ENCODE assay signal across 10 mouse cellular contexts in the genomic region with DNA sequence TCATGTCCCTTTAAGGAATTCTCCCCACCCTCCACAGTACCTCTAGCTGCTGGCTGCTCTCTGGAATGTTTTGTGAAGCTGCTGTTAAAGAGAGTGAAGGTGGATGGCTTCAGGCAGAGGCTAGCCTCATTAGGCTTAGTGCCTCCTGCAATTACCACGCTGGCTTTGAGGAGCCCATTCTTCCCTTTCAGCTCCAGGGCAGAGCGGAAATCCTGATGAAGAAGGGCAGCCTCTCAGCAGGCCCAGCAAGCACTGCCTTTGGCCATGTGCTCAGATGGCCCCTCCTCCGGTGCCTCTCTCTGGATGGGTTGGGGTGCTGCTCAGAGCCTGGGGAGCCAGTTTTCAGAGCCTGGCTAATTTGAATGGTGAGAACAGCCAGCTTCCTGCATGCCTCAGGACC. TPM values are rescaled to one million over a fixed set of nuclear protein-coding genes. Genes with fewer than 3 reads are reported as not detected.
DNase-seq lines count a peak whose midpoint lies in the region; ATAC-seq and TF ChIP-seq lines count a peak whose summit lies in the region.
"Had no signal": no experiment of that assay in that cellular context is flagged by ENCODE, and none has a peak within 500 bp of the region (broad histone marks: within the 10 kb centered on the region; RNA-seq: fewer than 3 reads in every experiment).

No protein-coding gene starts in this region.

- H3K4me3 ChIP-seq in layer of hippocampus, adult 2 months = no peak overlapping the region
- no peak overlapping the region for H3K4me3 ChIP-seq in embryonic facial prominence, embryonic 12.5 days
- no peak overlapping the region for H3K4me3 ChIP-seq in midbrain, postnatal 0 days (ENCODE audit: low read depth, low read length)

- peaks cover 10% of the 10 kb centered on the region for H3K4me1 ChIP-seq in embryonic facial prominence, embryonic 12.5 days
- peaks cover 5% of the 10 kb centered on the region; the same call in 1 of the 2 replicates for H3K4me1 ChIP-seq in midbrain, postnatal 0 days (ENCODE audit: insufficient read depth, low read length)

- H3K9ac ChIP-seq in embryonic facial prominence, embryonic 12.5 days = no peak overlapping the region
- no peak overlapping the region for H3K9ac ChIP-seq in midbrain, postnatal 0 days (replicated peaks; ENCODE audit: low read length, poor library complexity, severe bottlenecking)

- no peaks in the 10 kb centered on the region for H3K27me3 ChIP-seq in embryonic facial prominence, embryonic 12.5 days
- H3K27me3 ChIP-seq in midbrain, postnatal 0 days (ENCODE audit: insufficient read depth, low read length) = no peaks in the 10 kb centered on the region

- peak; percentile 19 to 29 for DNase-seq in layer of hippocampus, adult 2 months (ENCODE audit: low spot score in 2 of 2)
- no peak for DNase-seq in layer of hippocampus, postnatal 25 days (ENCODE audit: extremely low spot score in 1 of 2, low spot score in 1 of 2)
- peak; percentile 26 to 28 for DNase-seq in layer of hippocampus, postnatal 36 days
- no peak for DNase-seq in midbrain, postnatal 0 days (ENCODE audit: low spot score)
- DNase-seq in adipocyte (ENCODE audit: low spot score) = no peak
- no peak for DNase-seq in thymus, postnatal 4 days
- DNase-seq: kidney, adult 9 months; lung, adult 2 months had no signal

- peaks cover 10% of the 10 kb centered on the region for H3K9me3 ChIP-seq in embryonic facial prominence, embryonic 12.5 days
- H3K9me3 ChIP-seq in midbrain, postnatal 0 days (ENCODE audit: low read length) = no peaks in the 10 kb centered on the region

- 0 out of 2 replicates have a peak overlapping the region, but pooled peaks have one; percentile 36 for H3K27ac ChIP-seq in layer of hippocampus, adult 2 months
- peak overlapping the region; percentile 41; the same call in 1 of the 2 replicates for H3K27ac ChIP-seq in embryonic facial prominence, embryonic 12.5 days
- no peak overlapping the region for H3K27ac ChIP-seq in midbrain, postnatal 0 days (ENCODE audit: low read depth, low read length)

- WGBS in embryonic facial prominence, embryonic 12.5 days = 14% methylated on average over 3 of the region's 3 CpGs
- 12% methylated on average over 3 of the region's 3 CpGs for WGBS in midbrain, postnatal 0 days

- H3K36me3 ChIP-seq in embryonic facial prominence, embryonic 12.5 days = no peaks in the 10 kb centered on the region
- H3K36me3 ChIP-seq in midbrain, postnatal 0 days (ENCODE audit: insufficient read depth, low read length) = no peaks in the 10 kb centered on the region

- no peak overlapping the region for H3K4me2 ChIP-seq in embryonic facial prominence, embryonic 12.5 days (replicated peaks)
- H3K4me2 ChIP-seq in midbrain, postnatal 0 days (ENCODE audit: low read depth, low read length, poor library complexity, severe bottlenecking) = no peak overlapping the region

- TF ChIP-seq CTCF in layer of hippocampus, adult 2 months (conservative IDR thresholded peaks at IDR 0.05) = no peak
- no peak for TF ChIP-seq CTCF in midbrain, postnatal 0 days (IDR thresholded peaks at IDR 0.05)

- ATAC-seq in embryonic facial prominence, embryonic 12.5 days (ENCODE audit: insufficient number of reproducible peaks, insufficient read depth, low FRiP score, low TSS enrichment) = peak; percentile 42; the same call in 1 of the 2 replicates
- peak; percentile 60; the same call in 1 of the 2 replicates for ATAC-seq in midbrain, postnatal 0 days (ENCODE audit: low FRiP score)

RNA-seq across cellular contexts. Expression of gene Cxcl14, which starts 18.9 kb away (rescaled TPM):
- total RNA-seq in layer of hippocampus, adult 2 months (2021) = 100 to 1,000 TPM; 123 to 125 TPM
- total RNA-seq in layer of hippocampus, postnatal 25 days (2021) = 100 to 1,000 TPM; 121 to 137 TPM
- polyA plus RNA-seq in embryonic facial prominence, embryonic 12.5 days (2016; fragmentation: Nextera tagmentation; extraction: Ambion mirVana) = 308 and 338 TPM in 2 replicates
- 100 to 1,000 TPM; 121 to 127 TPM for total RNA-seq in layer of hippocampus, postnatal 36 days (2021)
- 31.5 and 34.1 TPM in 2 replicates for total RNA-seq in midbrain, postnatal 0 days (2014; rRNA removed)
- 32.7 and 37.0 TPM in 2 replicates for polyA plus RNA-seq in midbrain, postnatal 0 days (2015; fragmentation: Nextera tagmentation; extraction: Ambion mirVana)
- total RNA-seq: CH12.LX had no signal

Comparison
In these comparisons a context has a peak if more than half of its experiments do, and no peak if none do; other contexts are left out.
1. DNase-seq: peak in layer of hippocampus, adult 2 months (2 of 2) and layer of hippocampus, postnatal 36 days (2 of 2); none in layer of hippocampus, postnatal 25 days (0 of 2), midbrain, postnatal 0 days (single experiment), adipocyte (single experiment) and thymus, postnatal 4 days (single experiment).